Mouse (Mus musculus): ENCODE data around the gene Psmd14.

Psmd14 gene

GRCm38 (mm10) chr2:61711108-61712040 is at the start of gene Psmd14:
TSS of gene Psmd14 (plus strand) at chr2:61711694.
- peak; percentile 88 for DNase-seq

GRCm38 (mm10) chr2:61662833-61663232 is 48.7 kb upstream of the Psmd14 start:
- DNase-seq, result no peak

GRCm38 (mm10) chr2:61663573-61664241 is 47.8 kb upstream of the Psmd14 start:
- no peak for DNase-seq

- DNase-seq, result no peak
Measured at GRCm38 (mm10) chr2:61667420-61667819, 44.1 kb upstream of the Psmd14 start.

- peak; percentile 67 to 75 for DNase-seq
Measured at GRCm38 (mm10) chr2:61668260-61668659, 43.2 kb upstream of the Psmd14 start.

GRCm38 (mm10) chr2:61674555-61674954 is 36.9 kb upstream of the Psmd14 start:
- no peak for DNase-seq

GRCm38 (mm10) chr2:61681572-61681971 is 29.9 kb upstream of the Psmd14 start:
- DNase-seq, result no peak

GRCm38 (mm10) chr2:61686533-61686932 is 25.0 kb upstream of the Psmd14 start:
- DNase-seq, result no peak

GRCm38 (mm10) chr2:61689086-61689485 is 22.4 kb upstream of the Psmd14 start:
- DNase-seq, result no peak

GRCm38 (mm10) chr2:61709570-61709969 is 1.9 kb upstream of the Psmd14 start:
- no peak for DNase-seq

- no peak for DNase-seq
Measured at GRCm38 (mm10) chr2:61712526-61712925, 1.0 kb downstream of the Psmd14 start.

GRCm38 (mm10) chr2:61722401-61722982 is 11.0 kb downstream of the Psmd14 start:
- DNase-seq, result no peak

GRCm38 (mm10) chr2:61732802-61733486 is 21.4 kb downstream of the Psmd14 start:
- no peak for DNase-seq

GRCm38 (mm10) chr2:61734175-61734574 is 22.7 kb downstream of the Psmd14 start:
- DNase-seq, result no peak

- DNase-seq, result no peak
Measured at GRCm38 (mm10) chr2:61746051-61746450, 34.6 kb downstream of the Psmd14 start.

- DNase-seq, result no peak
Measured at GRCm38 (mm10) chr2:61746580-61746979, 35.1 kb downstream of the Psmd14 start.

GRCm38 (mm10) chr2:61747411-61747810 is 35.9 kb downstream of the Psmd14 start:
- no peak for DNase-seq

- no peak for DNase-seq
Measured at GRCm38 (mm10) chr2:61750702-61751101, 39.2 kb downstream of the Psmd14 start.

- no peak for DNase-seq
Measured at GRCm38 (mm10) chr2:61751286-61751685, 39.8 kb downstream of the Psmd14 start.

GRCm38 (mm10) chr2:61752362-61752761 is 40.9 kb downstream of the Psmd14 start:
- DNase-seq, result no peak

- DNase-seq, result no peak
Measured at GRCm38 (mm10) chr2:61754989-61755388, 43.5 kb downstream of the Psmd14 start.

GRCm38 (mm10) chr2:61759234-61759855 is 47.9 kb downstream of the Psmd14 start:
- no peak for DNase-seq
